Mouse (Mus musculus) adrenal gland, adult 8-10 months (tissue): ENCODE measurements around the gene Paqr3. TPM values are rescaled to one million over a fixed set of nuclear protein-coding genes. Genes with fewer than 3 reads are reported as not detected.

Source experiments
- DNase-seq: peaks from one replicate; pipeline ENCODE4 v3.0.0; 2022
- total RNA-seq, 4 experiments: library from RNA; stranded (reverse); gene quantifications; 2 replicates each; pipeline ENCODE4 v1.2.4; 2022

Gene Paqr3
- total RNA-seq = 1 to 10 TPM; 6.9 to 8.8 (median 7.5) TPM

- peak; percentile 97 for DNase-seq
Observed at GRCm38 (mm10) chr5:97111207-97111910, at the start of gene Paqr3. Gene Paqr3 (minus strand): TSS chr5:97111596.

- no peak for DNase-seq
Observed at GRCm38 (mm10) chr5:97154688-97155087, 43.3 kb upstream of the Paqr3 start.

- no peak for DNase-seq
Observed at GRCm38 (mm10) chr5:97135331-97135730, 23.9 kb upstream of the Paqr3 start.

- no peak for DNase-seq
Observed at GRCm38 (mm10) chr5:97129589-97129988, 18.2 kb upstream of the Paqr3 start.

GRCm38 (mm10) chr5:97128242-97129226, 17.1 kb upstream of the Paqr3 start:
- no peak for DNase-seq

- DNase-seq = no peak
Observed at GRCm38 (mm10) chr5:97127284-97127683, 15.9 kb upstream of the Paqr3 start.

GRCm38 (mm10) chr5:97126005-97126404, 14.6 kb upstream of the Paqr3 start:
- DNase-seq = no peak

- no peak for DNase-seq
Observed at GRCm38 (mm10) chr5:97125459-97125970, 14.1 kb upstream of the Paqr3 start.

GRCm38 (mm10) chr5:97124977-97125376, 13.6 kb upstream of the Paqr3 start:
- DNase-seq = no peak

GRCm38 (mm10) chr5:97110697-97111096, 699 bp downstream of the Paqr3 start:
- no peak for DNase-seq

- no peak for DNase-seq
Observed at GRCm38 (mm10) chr5:97110133-97110532, 1.3 kb downstream of the Paqr3 start.

- no peak for DNase-seq
Observed at GRCm38 (mm10) chr5:97108333-97108732, 3.1 kb downstream of the Paqr3 start.

GRCm38 (mm10) chr5:97099954-97100353, 11.4 kb downstream of the Paqr3 start:
- no peak for DNase-seq

- DNase-seq = no peak
Observed at GRCm38 (mm10) chr5:97097631-97098041, 13.8 kb downstream of the Paqr3 start.

GRCm38 (mm10) chr5:97095335-97095734, 16.1 kb downstream of the Paqr3 start:
- no peak for DNase-seq

- DNase-seq = no peak
Observed at GRCm38 (mm10) chr5:97092970-97093369, 18.4 kb downstream of the Paqr3 start.

- no peak for DNase-seq
Observed at GRCm38 (mm10) chr5:97090034-97090784, 21.2 kb downstream of the Paqr3 start.

- no peak for DNase-seq
Observed at GRCm38 (mm10) chr5:97089426-97089825, 22.0 kb downstream of the Paqr3 start.

- no peak for DNase-seq
Observed at GRCm38 (mm10) chr5:97088231-97088630, 23.2 kb downstream of the Paqr3 start.

- DNase-seq = no peak
Observed at GRCm38 (mm10) chr5:97087746-97088145, 23.6 kb downstream of the Paqr3 start.

GRCm38 (mm10) chr5:97087030-97087630, 24.3 kb downstream of the Paqr3 start:
- no peak for DNase-seq

GRCm38 (mm10) chr5:97085071-97085470, 26.3 kb downstream of the Paqr3 start:
- no peak for DNase-seq
